Mouse (Mus musculus) liver, embryonic 14.5 days (tissue): ENCODE measurements around the gene Arhgap17. TPM values are rescaled to one million over a fixed set of nuclear protein-coding genes. Genes with fewer than 3 reads are reported as not detected.
A peak's percentile ranks its signal among the peaks of the same experiment; 100 is the strongest.

Experiments
- ATAC-seq: fragments of 200-750 bp; cut with Nextera tagmentation; 2 replicates; pipeline ENCODE4 v1.8.0; 2017; ENCODE audit warnings: moderate number of reproducible peaks, mild to moderate bottlenecking, moderate library complexity; ENCODE audit not compliant: insufficient read depth
- DNase-seq, 3 experiments: peaks; one replicate each; pipeline ENCODE4 v3.0.0-alpha.2; 2012 to 2013; ENCODE audit warnings: low read depth in 3 of 3, low spot score in 3 of 3
- H3K27ac ChIP-seq: fragments of 300-500 bp; sonication (generic); 2 replicates; pipeline ENCODE4 v1.5.1; 2014; ENCODE audit warnings: moderate library complexity, mild to moderate bottlenecking, control low read depth, inconsistent platforms
- H3K27me3 ChIP-seq: fragments of 300-500 bp; sonication (generic); 2 replicates; pipeline ENCODE4 v1.6.1; 2014; ENCODE audit warnings: mild to moderate bottlenecking, low read length, moderate library complexity; ENCODE audit not compliant: control insufficient read depth, insufficient read depth
- H3K36me3 ChIP-seq: fragments of 300-500 bp; sonication (generic); replicated peaks from 2 replicates; pipeline ENCODE4 v1.6.1; 2014; ENCODE audit warnings: low read depth; ENCODE audit not compliant: control insufficient read depth, insufficient read depth
- H3K4me1 ChIP-seq, 2 experiments: fragments of 200-500 bp in 1 of 2; fragments of 300-500 bp in 1 of 2; sonication (generic) in 1 of 2; replicated peaks; 2 replicates each; pipeline ENCODE4 v1.6.1; 2012 to 2014; ENCODE audit warnings: antibody characterized with exemption in 1 of 2, inconsistent platforms in 1 of 2, low read length in 1 of 2; ENCODE audit not compliant: control insufficient read depth in 2 of 2, insufficient read depth in 2 of 2
- H3K4me2 ChIP-seq: fragments of 300-500 bp; sonication (generic); 2 replicates; pipeline ENCODE4 v1.6.1; 2014; ENCODE audit warnings: low read depth, mild to moderate bottlenecking, control low read depth, moderate library complexity
- H3K4me3 ChIP-seq, 2 experiments: fragments of 200-500 bp in 1 of 2; fragments of 300-500 bp in 1 of 2; sonication (generic) in 1 of 2; 2 replicates each; pipeline ENCODE4 v1.5.1; 2012 to 2014; ENCODE audit warnings: low read depth in 2 of 2, low read length in 2 of 2, mild to moderate bottlenecking in 2 of 2, control low read depth in 1 of 2, inconsistent platforms in 1 of 2, moderate library complexity in 1 of 2; ENCODE audit not compliant: insufficient read depth in 1 of 2
- H3K9ac ChIP-seq: fragments of 300-500 bp; sonication (generic); replicated peaks from 2 replicates; pipeline ENCODE4 v1.6.1; 2014; ENCODE audit warnings: mild to moderate bottlenecking, control low read depth, moderate library complexity
- H3K9me3 ChIP-seq: fragments of 300-500 bp; sonication (generic); 2 replicates; pipeline ENCODE4 v1.6.1; 2016; ENCODE audit warnings: low read length, mixed read lengths; ENCODE audit not compliant: control insufficient read depth
- CTCF ChIP-seq: IDR thresholded peaks from 2 replicates; pipeline ENCODE4 v1.5.1; 2016; ENCODE audit warnings: antibody characterized with exemption, low read depth, control low read depth
- EP300 ChIP-seq: IDR thresholded peaks from 2 replicates; pipeline ENCODE4 v1.6.1; 2016; ENCODE audit warnings: antibody characterized with exemption, low read depth
- WGBS: fragments of 180-500 bp; shearing (Covaris S2); extraction: QIAGEN DNeasy Blood & Tissue Kit; methylation state at CpG from one replicate; pipeline ENCODE4 v1.1.7; 2014; ENCODE audit not compliant: insufficient replicate concordance; 5-methylcytosine and 5-hydroxymethylcytosine counted together
- polyA plus RNA-seq, 2 experiments: library from polyadenylated mRNA; depleted of rRNA in 1 of 2; stranded (reverse) in 1 of 2; unstranded in 1 of 2; fragments of >200 nt; fragmentation: Nextera tagmentation in 1 of 2; extraction: Ambion mirVana in 1 of 2; gene quantifications; 2 replicates each; pipeline versions ENCODE4 v1.2.1 to v1.2.3; 2012 to 2014

The Arhgap17 gene
- polyA plus RNA-seq (2012; rRNA removed): 9.6 and 10.9 TPM in 2 replicates
- 10.2 and 12.6 TPM in 2 replicates for polyA plus RNA-seq (2014; fragmentation: Nextera tagmentation; extraction: Ambion mirVana)

- Histone ChIP-seq H3K4me1 (peaks cover 37 to 43% of the 10 kb centered on the region in 2 experiments), H3K27ac (peak within 1 kb of the TSS; percentile 88), H3K27me3 (no peaks in the 10 kb centered on the region), H3K36me3 (no peaks in the 10 kb centered on the region), H3K9me3 (no peaks in the 10 kb centered on the region), H3K9ac (peak within 1 kb of the TSS; percentile 94), H3K4me3 (peak within 1 kb of the TSS; percentile 78 to 89), H3K4me2 (peak within 1 kb of the TSS; percentile 88)
- ATAC-seq: peak; percentile 96
- under 1% methylated on average over 64 of the region's 64 CpGs for WGBS
- TF ChIP-seq EP300 (peak; percentile 48; the same call in 1 of the 2 replicates), CTCF (no peak)
- DNase-seq: peak; percentile 95 to 98 (median 96)
Measured at GRCm38 (mm10) chr7:123369759-123370481, at the start of gene Arhgap17, which contains the start of gene Lcmt1. Arhgap17 (minus strand) TSS chr7:123369915. Lcmt1 (plus strand) TSS chr7:123369784.

DNA sequence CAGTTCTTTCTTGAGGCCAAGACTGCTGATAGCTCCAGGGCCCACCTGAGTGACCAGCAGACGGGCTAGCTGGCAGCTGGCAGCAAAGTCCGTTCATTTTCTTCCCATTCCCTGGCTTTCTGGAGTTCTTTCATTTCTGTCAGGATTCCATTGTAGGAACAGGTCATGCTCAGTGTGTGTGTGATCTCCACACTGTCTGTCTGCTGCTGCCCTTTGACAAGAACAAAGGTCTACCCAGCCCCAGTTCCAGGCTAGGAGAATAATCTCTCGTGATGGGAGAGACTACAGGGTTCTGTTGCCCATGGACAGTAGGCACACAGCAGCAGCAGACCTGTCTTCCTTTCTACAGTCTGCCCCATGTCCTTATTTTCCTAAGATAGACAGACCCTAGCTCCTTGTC is 47.9 kb upstream of the Arhgap17 start:
- no peak overlapping the region for H3K27ac ChIP-seq
- H3K27me3 ChIP-seq: no peaks in the 10 kb centered on the region
- H3K4me1 ChIP-seq: peaks cover 0 to 2% of the 10 kb centered on the region in 2 experiments; a peak in 1 of 4 replicates
- WGBS: 76% methylated on average over 3 of the region's 3 CpGs
- H3K4me2 ChIP-seq: no peak overlapping the region
- TF ChIP-seq EP300 (no peak), CTCF (no peak)
- no peaks in the 10 kb centered on the region; the same call in none of the 2 replicates for H3K36me3 ChIP-seq
- ATAC-seq (no peak), DNase-seq (no peak)
- no peak overlapping the region for H3K4me3 ChIP-seq
- H3K9ac ChIP-seq: no peak overlapping the region
- H3K9me3 ChIP-seq: no peaks in the 10 kb centered on the region

GRCm38 (mm10) chr7:123416803-123417202 is 47.1 kb upstream of the Arhgap17 start:
- TF ChIP-seq EP300: no peak
- TF ChIP-seq CTCF: no peak
- H3K36me3 ChIP-seq: no peaks in the 10 kb centered on the region; the same call in 1 of the 2 replicates
- no peak overlapping the region for H3K4me3 ChIP-seq
- H3K9ac ChIP-seq: no peak overlapping the region
- no peaks in the 10 kb centered on the region for H3K27me3 ChIP-seq
- H3K9me3 ChIP-seq: no peaks in the 10 kb centered on the region
- ATAC-seq (no peak), DNase-seq (no peak)
- 74% methylated on average over 4 of the region's 4 CpGs for WGBS
- H3K4me2 ChIP-seq: no peak overlapping the region
- no peak overlapping the region for H3K27ac ChIP-seq
- peaks cover 0 to 2% of the 10 kb centered on the region in 2 experiments; a peak in 1 of 4 replicates for H3K4me1 ChIP-seq

GRCm38 (mm10) chr7:123412143-123412542 is 42.4 kb upstream of the Arhgap17 start:
- no peak for ATAC-seq
- no peak overlapping the region for H3K4me2 ChIP-seq
- H3K27me3 ChIP-seq: no peaks in the 10 kb centered on the region
- no peak overlapping the region for H3K4me3 ChIP-seq
- no peak overlapping the region for H3K27ac ChIP-seq
- peaks cover 2% of the 10 kb centered on the region; the same call in 1 of the 2 replicates for H3K36me3 ChIP-seq
- DNase-seq: no peak
- no peak overlapping the region for H3K9ac ChIP-seq
- no peak for TF ChIP-seq EP300
- no peak for TF ChIP-seq CTCF
- WGBS: 77% methylated on average over 3 of the region's 3 CpGs
- H3K9me3 ChIP-seq: no peaks in the 10 kb centered on the region
- H3K4me1 ChIP-seq: peaks cover 0 to 2% of the 10 kb centered on the region in 2 experiments; a peak in 1 of 4 replicates

DNA sequence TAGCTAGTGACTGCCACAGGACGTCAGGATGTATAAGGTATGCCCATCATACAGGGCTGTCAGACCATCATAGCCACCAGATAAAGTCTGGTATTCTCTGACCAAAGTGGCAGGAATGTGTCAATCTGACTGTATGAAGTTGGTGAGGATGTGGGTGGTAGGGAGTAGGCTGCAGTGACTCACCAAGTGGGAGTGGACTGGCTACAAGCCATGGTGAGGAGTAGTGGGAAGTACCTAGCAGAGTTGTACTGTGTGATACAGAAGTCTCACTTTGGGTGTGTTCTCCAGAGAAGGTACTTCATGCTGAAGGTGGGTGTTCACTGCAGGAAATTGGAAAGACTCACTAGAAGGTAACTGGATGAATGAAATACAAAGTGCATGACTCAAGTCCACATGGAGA is 41.4 kb upstream of the Arhgap17 start:
- Histone ChIP-seq H3K4me2 (no peak overlapping the region), H3K4me1 (peaks cover 0 to 2% of the 10 kb centered on the region in 2 experiments; a peak in 1 of 4 replicates), H3K4me3 (no peak overlapping the region), H3K9ac (no peak overlapping the region), H3K36me3 (peaks cover 2% of the 10 kb centered on the region; the same call in 1 of the 2 replicates), H3K27me3 (no peaks in the 10 kb centered on the region), H3K27ac (no peak overlapping the region), H3K9me3 (no peaks in the 10 kb centered on the region)
- ATAC-seq (no peak), DNase-seq (no peak)
- 64% methylated on average over 1 of the region's 1 CpGs for WGBS
- TF ChIP-seq CTCF: no peak
